Mouse (Mus musculus) forebrain, embryonic 10.5 days (tissue): ENCODE measurements at regions not wholly inside any gene's neighbourhood (a gene's known extent, or its start where the extent isn't known, plus 50 kb on each side); places are given as distances from the start of the nearest gene placed in this dataset.

ENCODE experiments used
- DNase-seq: peaks from one replicate; pipeline ENCODE4 v3.0.0-alpha.2; 2017; ENCODE audit warnings: low spot score; ENCODE audit errors: extremely low spot score
- H3K27ac ChIP-seq: fragments of 300-500 bp; sonication (generic); 2 replicates; pipeline ENCODE4 v1.5.1; 2016; ENCODE audit warnings: mild to moderate bottlenecking
- H3K27me3 ChIP-seq: fragments of 300-500 bp; sonication (generic); 2 replicates; pipeline ENCODE4 v1.6.1; 2016; ENCODE audit warnings: mild to moderate bottlenecking; ENCODE audit not compliant: poor library complexity, severe bottlenecking
- H3K36me3 ChIP-seq: fragments of 300-500 bp; sonication (generic); replicated peaks from 2 replicates; pipeline ENCODE4 v1.6.1; 2016; ENCODE audit warnings: mild to moderate bottlenecking, moderate library complexity
- H3K4me1 ChIP-seq: fragments of 300-500 bp; sonication (generic); 2 replicates; pipeline ENCODE4 v1.6.1; 2016
- H3K4me3 ChIP-seq: fragments of 300-500 bp; sonication (generic); 2 replicates; pipeline ENCODE4 v1.5.1; 2016; ENCODE audit warnings: mild to moderate bottlenecking, moderate library complexity
- H3K9me3 ChIP-seq: fragments of 300-500 bp; sonication (generic); 2 replicates; pipeline ENCODE4 v1.6.1; 2016; ENCODE audit warnings: mild to moderate bottlenecking, moderate library complexity
- WGBS: fragments of 180-500 bp; shearing (Covaris S2); methylation state at CpG from one replicate; pipeline ENCODE4 v1.1.7; 2016; 5-methylcytosine and 5-hydroxymethylcytosine counted together

DNA sequence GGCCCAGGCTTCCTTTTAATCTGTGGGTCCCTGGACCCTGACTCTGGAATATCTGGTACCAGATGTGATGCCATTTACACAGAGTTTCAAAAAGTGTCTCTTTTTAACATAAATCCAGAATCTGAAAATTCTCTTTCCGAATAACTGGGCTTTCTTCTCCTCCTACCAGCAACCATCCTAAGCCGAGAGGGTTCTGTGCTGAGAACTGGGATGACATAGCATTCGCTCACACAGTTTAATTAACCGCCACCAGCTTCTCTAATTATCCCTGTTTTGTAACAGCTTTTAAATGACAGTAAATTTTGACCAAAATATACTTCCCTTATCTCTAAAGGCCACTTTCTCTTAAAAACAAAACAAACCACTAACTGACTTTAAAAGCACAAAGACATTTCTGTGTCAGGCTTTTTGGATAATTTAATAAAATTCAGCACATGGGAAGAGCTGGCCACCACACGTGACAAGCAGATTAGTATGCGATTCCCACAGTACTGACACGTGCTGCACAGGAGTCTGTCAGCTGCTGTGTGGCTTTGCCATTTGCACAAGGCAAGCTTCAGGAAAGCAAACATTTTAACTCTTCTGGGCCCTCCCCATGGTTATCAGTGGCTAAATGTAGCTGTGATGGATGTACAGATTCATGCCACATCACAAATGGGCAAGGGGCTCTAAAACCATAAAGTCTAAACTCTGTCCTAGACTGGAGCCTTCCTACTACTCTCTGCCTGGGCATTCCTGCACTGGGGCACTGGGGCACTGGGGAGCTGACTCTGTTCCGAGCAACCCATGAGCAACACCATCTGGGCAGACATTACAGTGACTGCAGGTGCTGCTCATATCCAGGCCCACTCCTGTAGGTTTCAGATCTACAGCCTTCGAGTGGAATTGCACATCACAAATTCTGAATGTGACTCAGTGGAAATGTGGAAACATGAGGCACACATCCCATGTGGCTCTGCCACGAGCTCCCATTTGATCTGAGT is 263.1 kb upstream of the Zfp637 start:
- no peaks in the 10 kb centered on the region for H3K36me3 ChIP-seq
- no peaks in the 10 kb centered on the region for H3K27me3 ChIP-seq
- no peaks in the 10 kb centered on the region for H3K9me3 ChIP-seq
- no peak for DNase-seq
- H3K4me1 ChIP-seq = no peaks in the 10 kb centered on the region
- H3K27ac ChIP-seq = no peak overlapping the region
- no peak overlapping the region for H3K4me3 ChIP-seq
- 86% methylated on average over 10 of the region's 10 CpGs for WGBS

DNA sequence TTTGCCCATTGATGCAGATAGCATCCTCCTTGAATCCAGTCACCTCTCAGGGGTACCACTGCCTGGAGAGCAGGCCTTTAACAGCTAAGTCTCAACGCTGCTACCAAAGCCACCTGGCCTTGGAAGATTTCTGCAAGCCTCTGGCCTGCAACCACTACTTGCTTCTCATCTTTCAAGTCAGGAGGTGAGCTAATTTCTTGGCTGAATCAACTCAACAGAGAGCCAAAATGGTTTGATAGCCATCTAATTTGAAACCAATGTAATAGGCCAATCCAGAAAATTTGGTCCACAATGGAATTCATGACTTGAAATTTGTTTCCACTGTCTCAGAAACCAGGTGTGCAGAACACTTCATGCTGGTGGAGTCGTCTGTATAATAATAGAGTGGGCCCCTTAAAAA is 260.0 kb upstream of the Zfp637 start:
- no peaks in the 10 kb centered on the region for H3K36me3 ChIP-seq
- no peak for DNase-seq
- no peaks in the 10 kb centered on the region for H3K9me3 ChIP-seq
- H3K27ac ChIP-seq = no peak overlapping the region
- no peak overlapping the region for H3K4me3 ChIP-seq
- 87% methylated on average over 2 of the region's 2 CpGs for WGBS
- H3K27me3 ChIP-seq = no peaks in the 10 kb centered on the region
- H3K4me1 ChIP-seq = no peaks in the 10 kb centered on the region

DNA sequence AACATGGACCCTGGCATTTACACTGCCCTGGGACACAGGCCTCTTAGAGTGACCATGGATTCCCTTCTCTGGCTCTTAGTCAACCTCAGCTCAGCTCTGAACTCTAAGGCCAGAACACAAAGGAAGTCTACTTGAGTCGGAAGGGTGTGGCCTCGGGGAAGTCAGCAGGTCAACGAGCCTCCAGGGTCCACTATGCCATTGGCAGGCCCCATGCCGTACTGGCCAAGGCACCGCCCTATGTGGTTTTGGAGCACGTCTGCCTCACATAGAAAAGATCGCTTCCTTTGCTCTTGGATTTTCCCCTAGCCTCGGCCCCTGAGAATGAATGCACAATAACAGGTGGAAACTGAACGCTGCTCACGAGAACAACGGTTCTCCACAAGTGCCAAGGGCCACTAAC is 257.9 kb upstream of the Zfp637 start:
- Histone ChIP-seq H3K27ac (no peak overlapping the region), H3K36me3 (no peaks in the 10 kb centered on the region), H3K4me1 (no peaks in the 10 kb centered on the region), H3K9me3 (no peaks in the 10 kb centered on the region), H3K4me3 (no peak overlapping the region), H3K27me3 (no peaks in the 10 kb centered on the region)
- 93% methylated on average over 11 of the region's 11 CpGs for WGBS
- DNase-seq = no peak

DNA sequence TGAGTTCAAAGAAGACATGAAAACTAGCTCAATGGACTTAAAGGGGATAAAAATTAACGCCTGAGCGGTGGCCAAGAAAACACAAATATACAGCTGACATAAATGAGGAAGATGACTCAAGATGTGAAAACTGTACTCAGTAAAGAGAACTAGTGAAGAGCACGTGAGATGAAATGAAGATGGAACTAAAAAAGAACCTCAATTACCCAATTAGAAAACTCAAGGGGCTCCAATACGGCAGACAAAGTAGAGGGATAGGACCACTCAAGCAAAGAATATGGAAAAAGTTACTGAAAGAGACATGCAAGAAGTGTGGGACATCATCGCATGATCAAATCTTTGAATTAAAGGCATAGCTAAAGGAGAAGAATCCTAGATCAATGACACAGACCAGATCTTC is 256.4 kb upstream of the Zfp637 start:
- 97% methylated on average over 5 of the region's 5 CpGs for WGBS
- H3K27ac ChIP-seq = no peak overlapping the region
- H3K9me3 ChIP-seq = no peaks in the 10 kb centered on the region
- no peaks in the 10 kb centered on the region for H3K4me1 ChIP-seq
- no peaks in the 10 kb centered on the region for H3K27me3 ChIP-seq
- no peak for DNase-seq
- H3K36me3 ChIP-seq = no peaks in the 10 kb centered on the region
- no peak overlapping the region for H3K4me3 ChIP-seq

DNA sequence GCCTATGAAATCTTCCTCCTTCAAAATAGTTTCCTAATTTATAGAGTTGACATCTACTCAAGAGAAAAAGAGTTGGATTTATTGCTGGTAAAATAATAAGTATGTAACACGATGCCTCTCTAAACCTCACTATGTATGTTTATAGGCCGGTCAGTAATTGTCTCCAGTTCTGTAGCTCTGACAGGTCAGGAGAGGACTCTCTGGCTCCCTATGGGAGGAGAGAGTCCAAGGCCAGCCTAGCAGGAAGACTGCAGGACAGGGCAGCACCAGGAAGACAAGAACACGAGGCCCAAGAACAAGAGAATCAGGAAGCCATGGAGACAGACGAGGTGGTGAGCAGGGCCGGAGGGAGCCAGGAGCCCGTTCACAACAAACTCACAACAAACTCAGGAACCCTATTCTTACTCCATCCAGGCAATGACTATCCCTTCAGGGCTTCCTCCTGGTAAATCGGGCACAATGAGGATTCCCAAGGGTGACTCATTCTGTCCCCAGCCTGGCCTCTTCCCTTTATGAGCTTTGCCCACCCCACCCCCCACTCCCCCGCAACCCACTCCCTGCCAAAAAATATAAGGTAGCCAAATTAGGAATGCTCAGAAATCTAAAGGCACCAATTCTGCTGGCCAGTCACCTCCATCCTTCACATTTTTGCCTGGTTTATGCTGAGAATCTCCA is 244.7 kb upstream of the Zfp637 start:
- Histone ChIP-seq H3K27ac (no peak overlapping the region), H3K9me3 (no peaks in the 10 kb centered on the region), H3K4me1 (no peaks in the 10 kb centered on the region), H3K36me3 (no peaks in the 10 kb centered on the region), H3K27me3 (no peaks in the 10 kb centered on the region), H3K4me3 (no peak overlapping the region)
- DNase-seq = peak; percentile 9
- 87% methylated on average over 8 of the region's 8 CpGs for WGBS

DNA sequence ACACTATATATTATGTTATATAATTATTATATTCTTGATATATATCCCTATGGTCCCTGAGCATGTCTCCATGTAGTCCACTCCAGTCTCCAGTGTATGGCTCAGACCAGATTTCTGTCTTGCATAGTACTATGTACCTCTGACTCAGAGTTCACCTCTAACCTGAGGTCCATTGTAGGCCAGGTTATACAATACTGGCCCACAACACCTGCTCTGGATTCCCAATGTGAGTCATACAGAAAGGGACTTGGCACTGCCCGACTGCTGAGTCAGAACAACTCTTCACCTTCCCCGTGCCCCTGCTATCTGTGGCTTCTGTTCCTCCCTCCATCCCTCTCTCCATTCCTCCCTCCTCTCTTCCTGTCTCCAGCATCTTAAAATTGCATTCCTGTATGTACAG is 236.1 kb upstream of the Zfp637 start:
- Histone ChIP-seq H3K4me1 (0 out of 2 replicates have a peak, but pooled peaks cover 2% of the 10 kb centered on the region), H3K36me3 (no peaks in the 10 kb centered on the region), H3K27me3 (no peaks in the 10 kb centered on the region), H3K4me3 (no peak overlapping the region), H3K9me3 (peaks cover 8% of the 10 kb centered on the region), H3K27ac (no peak overlapping the region)
- DNase-seq = peak; percentile 10
- WGBS = 88% methylated on average over 2 of the region's 2 CpGs

DNA sequence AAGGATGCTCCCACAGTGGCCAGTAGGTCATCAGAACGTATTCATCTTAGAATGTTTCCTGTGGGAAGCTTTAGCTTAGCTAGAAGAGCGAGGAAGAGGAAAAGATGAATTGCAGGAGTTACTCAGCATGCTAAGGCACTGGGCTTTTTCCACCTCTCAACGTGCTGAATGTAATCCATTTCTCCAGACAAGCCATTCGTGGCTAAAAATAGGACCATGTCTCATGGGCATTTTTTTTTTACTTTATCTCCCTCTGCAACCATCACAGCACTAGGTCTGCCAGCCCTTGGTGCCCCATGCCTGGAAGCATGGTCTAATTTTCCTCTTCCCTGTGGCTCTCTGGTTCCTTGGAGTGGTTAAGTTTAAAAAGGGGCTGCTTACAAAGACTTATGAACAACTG is 235.3 kb upstream of the Zfp637 start:
- Histone ChIP-seq H3K27me3 (no peaks in the 10 kb centered on the region), H3K4me3 (no peak overlapping the region), H3K36me3 (no peaks in the 10 kb centered on the region), H3K4me1 (0 out of 2 replicates have a peak, but pooled peaks cover 6% of the 10 kb centered on the region), H3K9me3 (peaks cover 8% of the 10 kb centered on the region), H3K27ac (no peak overlapping the region)
- DNase-seq = peak; percentile 4
- 86% methylated on average over 4 of the region's 4 CpGs for WGBS

DNA sequence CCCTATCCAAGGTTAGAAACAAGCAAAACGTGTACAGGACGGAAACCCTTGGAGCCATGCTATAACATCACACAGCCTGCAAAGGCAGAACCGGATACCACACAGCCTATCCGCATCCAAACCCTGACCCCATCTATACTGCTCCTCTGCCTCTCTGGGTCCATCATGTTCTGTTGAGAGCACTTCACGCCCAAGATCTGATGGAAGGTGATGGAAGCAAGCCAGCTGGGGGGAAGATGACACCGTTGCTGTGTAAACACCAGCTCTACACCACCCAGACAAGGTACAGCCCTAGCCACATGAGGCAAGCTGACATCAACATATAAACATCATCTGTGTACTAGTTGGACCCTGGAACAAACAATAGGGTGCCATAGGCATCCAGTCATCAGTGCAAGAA is 234.8 kb upstream of the Zfp637 start:
- Histone ChIP-seq H3K9me3 (peaks cover 8% of the 10 kb centered on the region), H3K4me3 (no peak overlapping the region), H3K36me3 (no peaks in the 10 kb centered on the region), H3K4me1 (0 out of 2 replicates have a peak, but pooled peaks cover 6% of the 10 kb centered on the region), H3K27me3 (no peaks in the 10 kb centered on the region), H3K27ac (no peak overlapping the region)
- WGBS = 93% methylated on average over 6 of the region's 6 CpGs
- no peak for DNase-seq

DNA sequence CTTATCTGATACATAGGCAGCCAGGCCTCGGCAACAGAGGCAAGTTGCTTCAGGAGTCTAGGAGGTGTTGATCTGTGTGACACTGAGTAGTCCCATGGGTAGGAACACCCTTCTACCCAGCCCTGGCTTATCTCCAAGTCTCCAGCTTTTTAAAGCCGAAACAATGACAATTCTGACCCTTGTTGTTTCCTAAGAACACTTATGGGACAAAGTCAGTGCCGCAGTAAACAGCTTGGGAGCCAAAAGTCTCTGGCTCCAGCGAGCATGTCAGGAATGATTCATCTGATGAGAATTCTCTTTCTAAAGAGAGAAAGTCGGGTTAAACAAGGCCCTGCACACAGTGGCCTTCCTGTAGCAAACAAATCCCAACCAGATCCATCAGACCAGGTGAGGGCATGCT is 234.0 kb upstream of the Zfp637 start:
- peak; percentile 9 for DNase-seq
- Histone ChIP-seq H3K36me3 (no peaks in the 10 kb centered on the region), H3K4me3 (no peak overlapping the region), H3K4me1 (0 out of 2 replicates have a peak, but pooled peaks cover 6% of the 10 kb centered on the region), H3K27me3 (no peaks in the 10 kb centered on the region), H3K27ac (no peak overlapping the region), H3K9me3 (peaks cover 8% of the 10 kb centered on the region)
- 77% methylated on average over 5 of the region's 5 CpGs for WGBS

DNA sequence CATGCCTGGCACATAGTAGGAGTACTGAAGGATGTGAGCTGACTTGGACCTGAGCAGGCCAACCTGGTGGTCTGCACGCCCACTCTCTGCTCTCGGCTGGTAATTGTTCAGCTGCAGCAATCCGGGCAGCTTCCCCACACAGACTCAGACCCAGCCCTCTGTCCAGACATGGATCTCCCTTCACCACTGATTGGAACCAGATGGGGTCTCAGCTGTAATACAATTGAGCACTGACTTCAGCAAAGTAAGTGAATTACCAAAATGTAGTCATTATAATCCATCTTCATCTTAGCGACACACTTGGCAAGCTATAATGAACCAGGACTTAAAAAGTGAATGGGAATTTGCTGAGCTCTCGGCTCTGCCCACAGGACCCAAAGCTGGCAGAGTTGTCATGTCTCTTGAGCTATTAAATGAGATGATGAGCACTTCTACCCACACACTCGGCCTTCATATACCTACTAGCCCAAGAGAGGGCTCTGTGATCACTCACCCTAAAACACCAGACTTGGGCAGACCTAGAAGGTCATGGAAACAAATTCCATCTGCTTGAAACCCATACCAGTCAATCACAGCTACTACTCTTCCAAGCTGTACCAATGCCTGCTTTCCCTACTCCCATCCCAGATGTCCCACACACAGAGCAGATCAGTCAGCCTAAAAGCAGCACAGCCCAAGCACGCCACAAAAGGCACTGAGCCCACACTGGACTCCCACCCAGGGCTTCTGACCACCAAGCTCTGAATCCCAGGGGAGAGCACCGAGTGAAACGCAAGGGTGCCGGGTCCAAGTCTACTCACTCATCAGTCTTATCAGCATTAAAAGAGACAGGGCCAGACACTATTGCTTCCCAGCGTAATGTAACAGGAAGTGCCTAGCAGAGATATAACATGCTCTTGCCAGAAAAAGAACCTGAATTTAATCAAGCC is 231.2 kb upstream of the Zfp637 start:
- no peaks in the 10 kb centered on the region; the same call in 1 of the 2 replicates for H3K9me3 ChIP-seq
- H3K27me3 ChIP-seq = no peaks in the 10 kb centered on the region
- peaks cover 15% of the 10 kb centered on the region; the same call in 1 of the 2 replicates for H3K4me1 ChIP-seq
- H3K36me3 ChIP-seq = no peaks in the 10 kb centered on the region
- 76% methylated on average over 11 of the region's 11 CpGs for whole genome bisulfite sequencing
- H3K27ac ChIP-seq = no peak overlapping the region; the same call in 1 of the 2 replicates
- H3K4me3 ChIP-seq = no peak overlapping the region
- peak; percentile 14 for DNase-seq

DNA sequence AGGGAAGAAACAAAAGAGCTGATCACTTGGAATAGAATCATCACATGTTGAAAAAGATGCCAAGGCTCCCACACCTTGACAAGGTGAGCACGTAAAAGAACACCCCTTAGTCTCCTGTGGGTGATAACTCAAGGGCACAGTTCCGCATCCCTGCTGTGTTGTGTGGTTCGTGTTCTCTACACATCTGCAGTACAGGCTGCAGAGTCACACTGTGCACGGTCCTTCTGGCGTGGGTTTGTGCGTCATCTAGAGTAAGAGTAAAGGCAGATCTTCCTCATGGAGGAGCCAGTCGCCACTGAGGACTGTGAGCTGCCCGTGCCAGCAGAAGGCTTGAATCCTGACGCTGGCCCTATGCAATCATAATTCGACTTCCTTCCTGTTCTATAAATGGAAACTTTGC is 229.7 kb upstream of the Zfp637 start:
- Histone ChIP-seq H3K4me3 (no peak overlapping the region), H3K4me1 (peaks cover 15% of the 10 kb centered on the region; the same call in 1 of the 2 replicates), H3K9me3 (no peaks in the 10 kb centered on the region; the same call in 1 of the 2 replicates), H3K27me3 (no peaks in the 10 kb centered on the region), H3K36me3 (no peaks in the 10 kb centered on the region), H3K27ac (no peak overlapping the region)
- WGBS = 94% methylated on average over 10 of the region's 10 CpGs
- DNase-seq = peak; percentile 10

DNA sequence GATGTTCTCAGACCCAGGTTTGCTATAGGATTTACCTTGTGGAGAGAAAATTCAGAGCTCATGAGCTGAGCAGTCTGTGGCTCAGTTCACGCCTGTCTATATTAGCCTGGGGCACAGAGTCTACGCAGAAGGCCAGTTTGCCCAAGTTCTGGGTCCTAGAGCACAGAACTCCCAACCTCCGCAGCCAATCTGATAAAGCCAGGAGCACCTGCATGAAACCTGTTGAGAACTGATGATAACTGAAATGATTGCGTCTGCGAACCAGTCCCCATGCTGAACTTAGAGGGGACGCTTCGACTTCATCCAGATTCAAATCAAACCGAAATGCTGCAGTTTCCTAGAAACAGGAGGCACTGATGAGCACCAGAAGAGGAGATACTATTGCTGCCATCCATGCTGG is 229.0 kb upstream of the Zfp637 start:
- DNase-seq = no peak
- Histone ChIP-seq H3K9me3 (no peaks in the 10 kb centered on the region; the same call in 1 of the 2 replicates), H3K4me3 (no peak overlapping the region), H3K27ac (no peak overlapping the region), H3K36me3 (no peaks in the 10 kb centered on the region), H3K27me3 (no peaks in the 10 kb centered on the region), H3K4me1 (peaks cover 15% of the 10 kb centered on the region; the same call in 1 of the 2 replicates)
- WGBS = 92% methylated on average over 8 of the region's 8 CpGs
